Mouse (Mus musculus): ENCODE measurements around the gene Hoxd3. TPM values are rescaled to one million over a fixed set of nuclear protein-coding genes. Genes with fewer than 3 reads are reported as not detected.
A peak's percentile ranks its signal among the peaks of the same experiment; 100 is the strongest.

Gene Hoxd3
- polyA plus RNA-seq, 1 experiment from 2014 or later, result not detected

- no peak for DNase-seq
- no peak overlapping the region for H3K4me3 ChIP-seq (replicated peaks; ENCODE audit: low read depth, low read length)
- H3K9me3 ChIP-seq (ENCODE audit: control insufficient read depth, low read length), result 0 out of 2 replicates have a peak, but pooled peaks cover 3% of the 10 kb centered on the region
- no peak overlapping the region for H3K9ac ChIP-seq (replicated peaks; ENCODE audit: low read length)
- H3K4me2 ChIP-seq (ENCODE audit: low read length), result no peak overlapping the region
- ATAC-seq (ENCODE audit: low FRiP score, low TSS enrichment), result no peak
- no peak overlapping the region for H3K27ac ChIP-seq (replicated peaks; ENCODE audit: low read depth, low read length)
- H3K27me3 ChIP-seq (ENCODE audit: control insufficient read depth, insufficient read depth, low read length), result peaks cover 87% of the 10 kb centered on the region
- H3K4me1 ChIP-seq (ENCODE audit: control insufficient read depth, insufficient read depth, low read length), result peaks cover 10% of the 10 kb centered on the region
- 0% methylated on average over 1 of the region's 1 CpGs for WGBS
- no peaks in the 10 kb centered on the region for H3K36me3 ChIP-seq (ENCODE audit: control insufficient read depth, insufficient read depth, low read length)
Observed at GRCm38 (mm10) chr2:74760146-74760545, 48.4 kb downstream of the Hoxd3 start.

DNA sequence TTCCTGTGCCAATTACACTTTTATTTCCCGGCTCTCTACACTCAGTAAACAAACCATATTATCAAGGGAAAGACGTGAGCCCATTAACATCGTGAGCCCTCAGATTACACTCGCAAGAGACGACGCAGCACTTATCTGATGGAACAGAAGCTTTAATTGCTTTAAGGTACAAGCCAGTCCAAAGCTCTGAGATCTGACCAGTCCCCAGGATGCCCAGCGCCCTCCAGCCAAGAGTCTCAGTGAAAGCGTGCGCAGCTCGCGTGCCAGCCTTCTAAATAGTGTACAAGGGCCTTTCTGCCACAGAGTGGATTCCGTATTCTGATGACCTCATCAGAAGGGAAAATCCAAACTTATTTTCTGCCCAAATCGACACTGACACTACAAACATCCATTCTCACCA lies 50.2 kb downstream of the Hoxd3 start:
- no peaks in the 10 kb centered on the region for H3K9me3 ChIP-seq (ENCODE audit: control insufficient read depth, low read length)

GRCm38 (mm10) chr2:74762522-74763244 lies 51.0 kb downstream of the Hoxd3 start, which contains the start of gene Hoxd1:
TSS of gene Hoxd1 (plus strand) at chr2:74762980.
- under 1% methylated on average over 59 of the region's 61 CpGs for WGBS
- Histone ChIP-seq H3K4me2 (ENCODE audit: low read length) (peak within 1 kb of the TSS; percentile 86), H3K27me3 (ENCODE audit: control insufficient read depth, insufficient read depth, low read length) (peaks cover 87% of the 10 kb centered on the region), H3K9ac (replicated peaks; ENCODE audit: low read length) (peak within 1 kb of the TSS; percentile 31; the same call in 1 of the 2 replicates), H3K27ac (replicated peaks; ENCODE audit: low read depth, low read length) (no peak within 1 kb of the TSS), H3K36me3 (ENCODE audit: control insufficient read depth, insufficient read depth, low read length) (no peaks in the 10 kb centered on the region), H3K4me3 (replicated peaks; ENCODE audit: low read depth, low read length) (peak within 1 kb of the TSS; percentile 44), H3K9me3 (ENCODE audit: control insufficient read depth, low read length) (no peaks in the 10 kb centered on the region), H3K4me1 (ENCODE audit: control insufficient read depth, insufficient read depth, low read length) (peaks cover 10% of the 10 kb centered on the region)
- ATAC-seq (ENCODE audit: low FRiP score, low TSS enrichment), result peak; percentile 67; the same call in 1 of the 2 replicates
- DNase-seq, result peak; percentile 76

More for the DNA sequence above, 50.2 kb downstream of the Hoxd3 start:
- DNase-seq, result no peak
- Histone ChIP-seq H3K9ac (replicated peaks; ENCODE audit: low read length) (no peak overlapping the region), H3K27me3 (ENCODE audit: control insufficient read depth, insufficient read depth, low read length) (peaks cover 91% of the 10 kb centered on the region), H3K4me3 (replicated peaks; ENCODE audit: low read depth, low read length) (no peak overlapping the region), H3K4me2 (ENCODE audit: low read length) (no peak overlapping the region), H3K27ac (replicated peaks; ENCODE audit: low read depth, low read length) (no peak overlapping the region), H3K36me3 (ENCODE audit: control insufficient read depth, insufficient read depth, low read length) (no peaks in the 10 kb centered on the region), H3K4me1 (ENCODE audit: control insufficient read depth, insufficient read depth, low read length) (peaks cover 10% of the 10 kb centered on the region)
- ATAC-seq (ENCODE audit: low FRiP score, low TSS enrichment), result no peak
- 8% methylated on average over 13 of the region's 13 CpGs for WGBS

GRCm38 (mm10) chr2:74763245-74763735 lies 51.6 kb downstream of the Hoxd3 start:
- WGBS, result 1% methylated on average over 46 of the region's 53 CpGs
- peaks cover 10% of the 10 kb centered on the region for H3K4me1 ChIP-seq (ENCODE audit: control insufficient read depth, insufficient read depth, low read length)
- no peak; the same call in 1 of the 2 replicates for ATAC-seq (ENCODE audit: low FRiP score, low TSS enrichment)
- H3K9ac ChIP-seq (replicated peaks; ENCODE audit: low read length), result peak overlapping the region; percentile 31; the same call in 1 of the 2 replicates
- no peak overlapping the region for H3K27ac ChIP-seq (replicated peaks; ENCODE audit: low read depth, low read length)
- peaks cover 81% of the 10 kb centered on the region for H3K27me3 ChIP-seq (ENCODE audit: control insufficient read depth, insufficient read depth, low read length)
- no peaks in the 10 kb centered on the region for H3K9me3 ChIP-seq (ENCODE audit: control insufficient read depth, low read length)
- H3K4me2 ChIP-seq (ENCODE audit: low read length), result peak overlapping the region; percentile 86
- peak overlapping the region; percentile 44 for H3K4me3 ChIP-seq (replicated peaks; ENCODE audit: low read depth, low read length)
- DNase-seq, result no peak
- H3K36me3 ChIP-seq (ENCODE audit: control insufficient read depth, insufficient read depth, low read length), result no peaks in the 10 kb centered on the region

DNA sequence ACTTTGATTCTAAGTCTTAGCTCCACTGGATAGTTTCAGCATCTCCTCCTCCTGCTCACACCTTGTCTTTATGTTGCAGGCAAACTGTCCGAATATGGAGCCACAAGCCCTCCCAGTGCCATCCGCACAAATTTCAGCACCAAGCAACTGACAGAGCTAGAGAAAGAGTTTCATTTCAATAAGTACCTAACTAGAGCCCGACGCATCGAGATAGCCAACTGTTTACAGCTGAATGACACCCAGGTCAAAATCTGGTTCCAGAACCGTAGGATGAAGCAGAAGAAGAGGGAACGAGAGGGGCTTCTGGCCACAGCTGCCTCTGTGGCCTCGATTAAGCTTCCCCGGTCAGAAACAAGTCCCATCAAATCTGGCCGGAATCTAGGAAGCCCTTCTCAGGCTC lies 52.2 kb downstream of the Hoxd3 start:
- Histone ChIP-seq H3K4me3 (replicated peaks; ENCODE audit: low read depth, low read length) (no peak overlapping the region), H3K27ac (replicated peaks; ENCODE audit: low read depth, low read length) (no peak overlapping the region), H3K9me3 (ENCODE audit: control insufficient read depth, low read length) (no peaks in the 10 kb centered on the region), H3K4me2 (ENCODE audit: low read length) (no peak overlapping the region), H3K27me3 (ENCODE audit: control insufficient read depth, insufficient read depth, low read length) (peaks cover 77% of the 10 kb centered on the region), H3K9ac (replicated peaks; ENCODE audit: low read length) (no peak overlapping the region), H3K36me3 (ENCODE audit: control insufficient read depth, insufficient read depth, low read length) (no peaks in the 10 kb centered on the region), H3K4me1 (ENCODE audit: control insufficient read depth, insufficient read depth, low read length) (peaks cover 10% of the 10 kb centered on the region)
- DNase-seq, result no peak
- no peak for ATAC-seq (ENCODE audit: low FRiP score, low TSS enrichment)
- WGBS, result 58% methylated on average over 10 of the region's 10 CpGs

DNA sequence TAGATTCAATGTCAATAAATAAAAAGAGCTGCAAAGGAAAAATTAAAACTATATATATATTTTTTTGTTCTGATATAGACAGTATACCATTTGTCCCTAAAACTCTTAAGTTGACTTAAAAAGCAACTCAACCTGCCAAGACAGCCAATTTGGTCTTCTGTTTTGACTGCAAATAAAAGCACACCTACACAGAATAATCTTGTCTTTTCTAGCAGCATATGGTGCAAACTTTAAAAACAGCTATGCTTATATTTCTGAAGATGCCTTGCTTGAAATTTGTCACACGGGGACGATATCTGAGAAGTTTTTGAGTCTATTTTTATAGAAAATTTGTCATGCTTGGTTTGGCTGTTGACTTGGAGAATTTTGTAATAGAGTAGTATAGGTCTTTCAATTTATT lies 62.6 kb downstream of the Hoxd3 start:
- Histone ChIP-seq H3K4me2 (ENCODE audit: low read length) (no peak overlapping the region), H3K4me3 (replicated peaks; ENCODE audit: low read depth, low read length) (no peak overlapping the region), H3K27ac (replicated peaks; ENCODE audit: low read depth, low read length) (no peak overlapping the region), H3K9ac (replicated peaks; ENCODE audit: low read length) (no peak overlapping the region), H3K4me1 (ENCODE audit: control insufficient read depth, insufficient read depth, low read length) (no peaks in the 10 kb centered on the region), H3K27me3 (ENCODE audit: control insufficient read depth, insufficient read depth, low read length) (peaks cover 4% of the 10 kb centered on the region; the same call in 1 of the 2 replicates), H3K36me3 (ENCODE audit: control insufficient read depth, insufficient read depth, low read length) (no peaks in the 10 kb centered on the region), H3K9me3 (ENCODE audit: control insufficient read depth, low read length) (no peaks in the 10 kb centered on the region)
- no peak for ATAC-seq (ENCODE audit: low FRiP score, low TSS enrichment)
- DNase-seq, result no peak
- 88% methylated on average over 2 of the region's 2 CpGs for WGBS

DNA sequence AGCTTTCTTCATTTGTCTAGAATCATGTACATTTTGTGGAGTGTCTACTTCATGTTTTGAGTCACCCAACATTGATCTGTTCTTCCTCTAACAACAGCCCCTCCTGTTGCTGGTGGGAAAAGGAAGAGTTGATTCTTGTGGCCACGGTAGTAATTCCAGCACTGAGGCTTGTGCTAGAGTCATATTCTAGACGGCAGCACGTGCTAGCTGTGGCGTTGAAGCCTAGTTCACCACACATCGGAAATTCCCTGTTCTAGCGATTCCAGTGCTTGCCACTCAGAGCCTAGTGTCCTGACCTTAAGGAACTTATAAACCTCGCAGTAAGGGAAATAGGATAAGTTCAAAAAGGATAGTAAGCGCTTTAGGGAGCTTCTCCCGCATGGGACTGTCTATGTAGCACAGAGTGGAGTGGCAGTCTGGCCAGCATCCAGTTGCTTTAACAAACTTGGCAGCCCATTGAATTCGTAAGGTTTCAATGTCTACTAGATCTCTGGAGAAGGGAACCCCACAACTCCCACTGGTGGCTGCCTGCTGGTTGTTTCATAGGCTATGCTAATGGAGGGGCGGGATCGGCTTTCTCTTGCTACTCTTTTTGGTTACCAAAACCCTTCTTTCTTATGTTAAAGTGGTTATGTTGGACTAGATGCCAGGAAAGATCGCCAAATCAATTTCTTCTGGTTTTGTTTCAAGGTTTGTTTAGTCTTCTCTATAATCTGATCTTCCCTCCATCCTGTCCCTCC lies 66.0 kb downstream of the Hoxd3 start:
- Histone ChIP-seq H3K4me2 (ENCODE audit: low read length) (no peak overlapping the region), H3K4me3 (replicated peaks; ENCODE audit: low read depth, low read length) (no peak overlapping the region), H3K9ac (replicated peaks; ENCODE audit: low read length) (no peak overlapping the region), H3K4me1 (ENCODE audit: control insufficient read depth, insufficient read depth, low read length) (no peaks in the 10 kb centered on the region), H3K27ac (replicated peaks; ENCODE audit: low read depth, low read length) (no peak overlapping the region), H3K36me3 (ENCODE audit: control insufficient read depth, insufficient read depth, low read length) (no peaks in the 10 kb centered on the region), H3K27me3 (ENCODE audit: control insufficient read depth, insufficient read depth, low read length) (no peaks in the 10 kb centered on the region), H3K9me3 (ENCODE audit: control insufficient read depth, low read length) (no peaks in the 10 kb centered on the region)
- WGBS, result 64% methylated on average over 13 of the region's 13 CpGs
- no peak for DNase-seq
- ATAC-seq (ENCODE audit: low FRiP score, low TSS enrichment), result no peak

- Histone ChIP-seq H3K27me3 (ENCODE audit: control insufficient read depth, insufficient read depth, low read length) (no peaks in the 10 kb centered on the region), H3K9me3 (ENCODE audit: control insufficient read depth, low read length) (no peaks in the 10 kb centered on the region), H3K4me3 (replicated peaks; ENCODE audit: low read depth, low read length) (no peak overlapping the region), H3K9ac (replicated peaks; ENCODE audit: low read length) (no peak overlapping the region), H3K4me2 (ENCODE audit: low read length) (no peak overlapping the region), H3K27ac (replicated peaks; ENCODE audit: low read depth, low read length) (no peak overlapping the region), H3K4me1 (ENCODE audit: control insufficient read depth, insufficient read depth, low read length) (no peaks in the 10 kb centered on the region), H3K36me3 (ENCODE audit: control insufficient read depth, insufficient read depth, low read length) (no peaks in the 10 kb centered on the region)
- WGBS, result 91% methylated on average over 5 of the region's 5 CpGs
- ATAC-seq (ENCODE audit: low FRiP score, low TSS enrichment), result no peak
- DNase-seq, result no peak
Observed at GRCm38 (mm10) chr2:74781386-74781785, 69.7 kb downstream of the Hoxd3 start.

All from midbrain, embryonic 14.5 days (tissue).